Mouse (Mus musculus) forebrain, embryonic 10.5 days (tissue): ENCODE measurements around the gene Ccdc173. TPM values are rescaled to one million over a fixed set of nuclear protein-coding genes. Genes with fewer than 3 reads are reported as not detected.

ENCODE experiments used
- DNase-seq: peaks from one replicate; pipeline ENCODE4 v3.0.0-alpha.2; 2017; ENCODE audit warnings: low spot score; ENCODE audit errors: extremely low spot score
- H3K27ac ChIP-seq: fragments of 300-500 bp; sonication (generic); 2 replicates; pipeline ENCODE4 v1.5.1; 2016; ENCODE audit warnings: mild to moderate bottlenecking
- H3K27me3 ChIP-seq: fragments of 300-500 bp; sonication (generic); 2 replicates; pipeline ENCODE4 v1.6.1; 2016; ENCODE audit warnings: mild to moderate bottlenecking; ENCODE audit not compliant: poor library complexity, severe bottlenecking
- H3K36me3 ChIP-seq: fragments of 300-500 bp; sonication (generic); replicated peaks from 2 replicates; pipeline ENCODE4 v1.6.1; 2016; ENCODE audit warnings: mild to moderate bottlenecking, moderate library complexity
- H3K4me1 ChIP-seq: fragments of 300-500 bp; sonication (generic); 2 replicates; pipeline ENCODE4 v1.6.1; 2016
- H3K4me3 ChIP-seq: fragments of 300-500 bp; sonication (generic); 2 replicates; pipeline ENCODE4 v1.5.1; 2016; ENCODE audit warnings: mild to moderate bottlenecking, moderate library complexity
- H3K9me3 ChIP-seq: fragments of 300-500 bp; sonication (generic); 2 replicates; pipeline ENCODE4 v1.6.1; 2016; ENCODE audit warnings: mild to moderate bottlenecking, moderate library complexity
- WGBS: fragments of 180-500 bp; shearing (Covaris S2); methylation state at CpG from one replicate; pipeline ENCODE4 v1.1.7; 2016; 5-methylcytosine and 5-hydroxymethylcytosine counted together
- polyA plus RNA-seq: library from polyadenylated mRNA; unstranded; fragments of >200 nt; fragmentation: Nextera tagmentation; extraction: Ambion mirVana; gene quantifications from 2 replicates; pipeline ENCODE4 v1.2.1, GENCODE M21; 2016

The Ccdc173 gene
- polyA plus RNA-seq, 1 experiment from 2014 or later, result 2.9 TPM

DNA sequence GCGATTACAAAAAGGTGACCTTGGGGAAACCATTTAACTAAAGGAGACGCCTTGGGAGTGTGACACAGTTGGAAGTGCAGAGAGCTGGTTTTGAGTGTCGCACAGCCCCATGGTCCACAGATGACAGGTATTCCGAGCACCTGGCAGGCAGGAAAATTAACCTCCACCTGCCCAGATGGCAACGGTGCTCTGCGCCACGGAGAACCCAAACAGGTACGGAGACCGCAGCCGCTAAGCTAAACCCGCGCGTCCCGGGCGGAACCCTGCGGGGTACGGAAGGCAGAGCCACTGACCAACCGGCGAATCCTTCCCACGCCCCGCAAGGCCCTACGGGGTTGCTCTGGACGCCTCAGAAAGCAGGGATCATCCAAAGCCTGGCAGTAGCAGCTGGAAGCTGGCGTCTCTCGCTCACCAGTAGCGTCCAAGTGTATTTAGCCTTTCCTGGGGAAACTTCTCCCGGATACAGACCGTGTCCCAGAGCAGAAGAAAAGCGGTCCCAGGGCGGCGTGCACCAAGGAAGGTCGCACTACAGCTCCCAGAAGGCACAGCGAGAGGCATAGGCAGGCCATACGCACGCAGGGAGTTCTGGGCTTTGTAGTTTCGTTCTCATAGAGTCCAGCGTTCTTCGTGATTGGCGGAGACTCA lies 76.3 kb downstream of the Ccdc173 start, which contains the start of gene Fastkd1:
TSS of gene Fastkd1 (minus strand) at position 536 of the 645 bp plus-strand sequence.
- Histone ChIP-seq H3K27ac (peak within 1 kb of the TSS; percentile 87), H3K4me3 (peak within 1 kb of the TSS; percentile 90), H3K36me3 (peaks cover 20% of the 10 kb centered on the region), H3K27me3 (no peaks in the 10 kb centered on the region), H3K4me1 (peaks cover 16% of the 10 kb centered on the region), H3K9me3 (no peaks in the 10 kb centered on the region)
- under 1% methylated on average over 39 of the region's 39 CpGs for WGBS
- DNase-seq, result peak; percentile 87

- WGBS, result 93% methylated on average over 14 of the region's 14 CpGs
- Histone ChIP-seq H3K4me3 (peak overlapping the region; percentile 90; the same call in 1 of the 2 replicates), H3K9me3 (no peaks in the 10 kb centered on the region)
Measured at GRCm38 (mm10) chr2:69712171-69712570, 77.2 kb downstream of the Ccdc173 start.

More at GRCm38 (mm10) chr2:69712171-69712570, 77.2 kb downstream of the Ccdc173 start:
- Histone ChIP-seq H3K4me1 (peaks cover 16% of the 10 kb centered on the region), H3K27me3 (no peaks in the 10 kb centered on the region), H3K27ac (no peak overlapping the region), H3K36me3 (peaks cover 26% of the 10 kb centered on the region)
- no peak for DNase-seq

Other genes with a start within 250 kb of the Ccdc173 start
- gene Lrp2, start 203.5 kb downstream of the Ccdc173 start, polyA plus RNA-seq, result 3.3 TPM in 2 replicates
- 14.5 and 15.6 TPM in 2 replicates for gene Bbs5, start 142.4 kb downstream of the Ccdc173 start, polyA plus RNA-seq
- gene Klhl41, start 119.5 kb downstream of the Ccdc173 start, polyA plus RNA-seq, result 0.11 and 0.21 TPM in 2 replicates
- 18.6 and 19.1 TPM in 2 replicates for gene Fastkd1, start 76.1 kb downstream of the Ccdc173 start, polyA plus RNA-seq
- 155 and 168 TPM in 2 replicates for gene Ppig, start 67.0 kb downstream of the Ccdc173 start, polyA plus RNA-seq
- gene Phospho2, start within 50 bp of the Ccdc173 start, polyA plus RNA-seq, result 29.3 and 30.3 TPM in 2 replicates
- gene Klhl23, start 32.4 kb upstream of the Ccdc173 start, polyA plus RNA-seq, result 27.3 and 28.7 TPM in 2 replicates
- 406 and 461 TPM in 2 replicates for gene Ssb, start 72.0 kb upstream of the Ccdc173 start, polyA plus RNA-seq
- gene Mettl5, start 96.0 kb upstream of the Ccdc173 start, polyA plus RNA-seq, result 44.4 and 48.0 TPM in 2 replicates
- 10.3 and 11.8 TPM in 2 replicates for gene Ubr3, start 107.7 kb upstream of the Ccdc173 start, polyA plus RNA-seq
- not detected in 2 replicates for gene Myo3b, start 249.6 kb upstream of the Ccdc173 start, polyA plus RNA-seq